Mouse (Mus musculus) testis, adult 2 months (tissue): ENCODE results near the gene Lrmp. TPM values are rescaled to one million over a fixed set of nuclear protein-coding genes. Genes with fewer than 3 reads are reported as not detected.

Experiments
- H3K27ac ChIP-seq: fragments of 200-500 bp; 2 replicates; pipeline ENCODE4 v1.5.1; 2012; ENCODE audit warnings: low read depth, low read length; ENCODE audit not compliant: control insufficient read depth, insufficient read depth
- H3K27me3 ChIP-seq: fragments of 200-500 bp; 2 replicates; pipeline ENCODE4 v1.6.1; 2012; ENCODE audit warnings: mild to moderate bottlenecking, low read length, moderate library complexity; ENCODE audit not compliant: control insufficient read depth, insufficient read depth
- H3K36me3 ChIP-seq: fragments of 200-500 bp; 2 replicates; pipeline ENCODE4 v1.6.1; 2012; ENCODE audit warnings: mild to moderate bottlenecking, low read length; ENCODE audit not compliant: control insufficient read depth, insufficient read depth
- H3K4me1 ChIP-seq: fragments of 200-500 bp; 2 replicates; pipeline ENCODE4 v1.6.1; 2012; ENCODE audit warnings: low read length; ENCODE audit not compliant: control insufficient read depth, insufficient read depth
- H3K4me3 ChIP-seq: fragments of 200-500 bp; 2 replicates; pipeline ENCODE4 v1.5.1; 2012; ENCODE audit warnings: low read depth, mild to moderate bottlenecking, low read length, moderate library complexity, mixed read lengths; ENCODE audit not compliant: control insufficient read depth
- CTCF ChIP-seq: fragments of 200-500 bp; IDR thresholded peaks from 2 replicates; pipeline ENCODE4 v1.5.1; 2012; ENCODE audit warnings: low read depth, mild to moderate bottlenecking, inconsistent platforms, low read length, moderate library complexity; ENCODE audit not compliant: control insufficient read depth, insufficient read depth, insufficient replicate concordance
- POLR2A ChIP-seq: fragments of 200-500 bp; IDR thresholded peaks from 2 replicates; pipeline ENCODE4 v1.6.1; 2012; ENCODE audit warnings: low read depth, mild to moderate bottlenecking, inconsistent platforms, low read length, moderate library complexity; ENCODE audit not compliant: control insufficient read depth
- polyA plus RNA-seq: library from polyadenylated mRNA; depleted of rRNA; stranded (reverse); fragments of >200 nt; gene quantifications from 2 replicates; pipeline ENCODE4 v1.2.3, GENCODE M21; 2012

The Lrmp gene
- polyA plus RNA-seq, 1 experiment: 2.4 TPM

GRCm38 (mm10) chr6:145112865-145113264 is 2.6 kb upstream of the Lrmp start:
- no peaks in the 10 kb centered on the region for H3K4me1 ChIP-seq
- no peak overlapping the region for H3K27ac ChIP-seq
- H3K4me3 ChIP-seq: no peak overlapping the region
- no peak for TF ChIP-seq CTCF
- no peak for TF ChIP-seq POLR2A
- H3K27me3 ChIP-seq: no peaks in the 10 kb centered on the region
- no peaks in the 10 kb centered on the region for H3K36me3 ChIP-seq

- TF ChIP-seq POLR2A (no peak), CTCF (no peak)
- H3K27me3 ChIP-seq: no peaks in the 10 kb centered on the region
- no peak overlapping the region for H3K27ac ChIP-seq
- H3K4me3 ChIP-seq: no peak overlapping the region
- no peaks in the 10 kb centered on the region for H3K36me3 ChIP-seq
- H3K4me1 ChIP-seq: no peaks in the 10 kb centered on the region
Observed at GRCm38 (mm10) chr6:145114561-145114960, 892 bp upstream of the Lrmp start.

- no peak for TF ChIP-seq CTCF
- no peak for TF ChIP-seq POLR2A
- H3K4me3 ChIP-seq: no peak overlapping the region
- no peaks in the 10 kb centered on the region for H3K27me3 ChIP-seq
- H3K4me1 ChIP-seq: no peaks in the 10 kb centered on the region
- H3K27ac ChIP-seq: no peak overlapping the region
- H3K36me3 ChIP-seq: no peaks in the 10 kb centered on the region
Observed at GRCm38 (mm10) chr6:145116098-145116672, 732 bp downstream of the Lrmp start.

GRCm38 (mm10) chr6:145120086-145120485 is 4.6 kb downstream of the Lrmp start:
- no peak for TF ChIP-seq POLR2A
- no peak for TF ChIP-seq CTCF
- no peaks in the 10 kb centered on the region for H3K27me3 ChIP-seq
- no peaks in the 10 kb centered on the region for H3K36me3 ChIP-seq
- H3K27ac ChIP-seq: no peak overlapping the region
- no peak overlapping the region for H3K4me3 ChIP-seq
- peaks cover 2% of the 10 kb centered on the region; the same call in 1 of the 2 replicates for H3K4me1 ChIP-seq

GRCm38 (mm10) chr6:145120787-145121589 is 5.5 kb downstream of the Lrmp start:
- Histone ChIP-seq H3K4me3 (no peak overlapping the region), H3K27me3 (no peaks in the 10 kb centered on the region), H3K4me1 (peaks cover 2% of the 10 kb centered on the region; the same call in 1 of the 2 replicates), H3K36me3 (no peaks in the 10 kb centered on the region), H3K27ac (no peak overlapping the region)
- TF ChIP-seq POLR2A (no peak), CTCF (no peak)

GRCm38 (mm10) chr6:145121590-145122420 is 6.4 kb downstream of the Lrmp start:
- TF ChIP-seq POLR2A (no peak), CTCF (no peak)
- H3K27ac ChIP-seq: no peak overlapping the region
- H3K4me1 ChIP-seq: peaks cover 2% of the 10 kb centered on the region; the same call in 1 of the 2 replicates
- no peak overlapping the region for H3K4me3 ChIP-seq
- H3K36me3 ChIP-seq: no peaks in the 10 kb centered on the region
- no peaks in the 10 kb centered on the region for H3K27me3 ChIP-seq

- Histone ChIP-seq H3K4me1 (peaks cover 2% of the 10 kb centered on the region; the same call in 1 of the 2 replicates), H3K36me3 (no peaks in the 10 kb centered on the region), H3K4me3 (no peak overlapping the region), H3K27me3 (no peaks in the 10 kb centered on the region), H3K27ac (no peak overlapping the region)
- no peak for TF ChIP-seq CTCF
Observed at GRCm38 (mm10) chr6:145122423-145123059, 7.1 kb downstream of the Lrmp start.
